Mouse (Mus musculus) left cerebral cortex, postnatal 10 days (tissue): ENCODE results near the gene Gm11562. TPM values are rescaled to one million over a fixed set of nuclear protein-coding genes. Genes with fewer than 3 reads are reported as not detected.
A peak's percentile ranks its signal among the peaks of the same experiment; 100 is the strongest.
"Not testable (repeated sequence)": the region's sequence is repeated elsewhere in the genome, so short reads cannot be mapped to it uniquely, and the experiment has no call there.

Experiments used
- DNase-seq, 2 experiments: peaks; one replicate each; pipeline ENCODE4 v3.0.0; 2021 to 2022; ENCODE audit warnings: low spot score in 2 of 2, mixed read lengths in 1 of 2; ENCODE audit errors: extremely low spot score in 1 of 2
- intact Hi-C: fragments of 180-260 bp; cut with DNase I; formaldehyde crosslinking; loops from one replicate; pipeline ENCODE4 v1.15.1; 2025
- total RNA-seq, 2 experiments: library from RNA; stranded (reverse); gene quantifications; 2 replicates each; pipeline ENCODE4 v1.2.3; 2021

Gm11562 gene
- total RNA-seq, 2 experiments from 2014 or later, result not detected

GRCm38 (mm10) chr11:99603208-99603607 lies 17.0 kb downstream of the Gm11562 start, which contains the start of gene Gm11938:
Gm11938 (minus strand) TSS chr11:99603308.
- intact Hi-C loops, DNase-seq: not testable (repeated sequence)

DNA sequence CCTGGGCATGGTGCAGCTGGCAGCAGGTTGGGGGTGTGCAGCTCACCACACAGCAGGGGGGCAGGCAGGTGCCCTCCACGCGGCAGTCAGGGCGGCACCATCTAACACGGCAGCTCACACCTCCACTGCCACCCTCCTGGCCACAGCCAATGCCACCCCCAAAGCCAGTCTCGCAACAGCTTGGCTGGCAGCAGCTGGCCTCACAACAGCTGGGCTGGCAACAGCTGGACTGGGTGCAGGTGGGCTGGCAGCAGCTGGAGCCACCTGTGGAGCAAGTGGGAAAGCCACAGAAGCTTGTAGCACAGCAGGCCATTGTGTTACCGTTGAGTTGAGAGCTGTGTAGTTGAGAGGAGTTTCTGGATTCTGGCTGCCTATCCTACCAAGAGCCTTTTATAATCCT lies 22.5 kb downstream of the Gm11562 start, which contains the start of gene Krtap9-3:
Krtap9-3 (minus strand) TSS at position 364 of the 400 bp plus-strand sequence.
- DNase-seq, intact Hi-C loops: not testable (repeated sequence)

DNA sequence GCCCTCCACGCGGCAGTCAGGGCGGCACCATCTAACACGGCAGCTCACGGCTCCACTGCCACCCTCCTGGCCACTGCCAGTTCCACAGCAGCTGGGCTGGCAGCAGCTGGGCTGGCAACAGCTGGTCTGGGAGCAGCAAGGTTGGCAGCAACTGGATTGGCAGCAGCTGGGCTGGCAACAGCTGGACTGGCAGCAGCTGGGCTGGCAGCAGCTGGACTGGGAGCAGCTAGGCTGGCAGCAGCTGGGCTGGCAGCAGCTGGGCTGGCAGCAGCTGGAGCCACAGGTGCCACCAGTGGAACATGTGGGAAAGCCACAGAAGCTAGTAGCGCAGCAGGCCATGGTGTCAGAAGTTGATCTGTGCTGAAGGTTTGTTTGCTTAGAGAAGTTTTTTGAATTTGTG lies 29.3 kb downstream of the Gm11562 start, which contains the start of gene Krtap1-3:
Krtap1-3 (minus strand) TSS at position 359 of the 400 bp plus-strand sequence.
- intact Hi-C loops, result no loop called here

DNA sequence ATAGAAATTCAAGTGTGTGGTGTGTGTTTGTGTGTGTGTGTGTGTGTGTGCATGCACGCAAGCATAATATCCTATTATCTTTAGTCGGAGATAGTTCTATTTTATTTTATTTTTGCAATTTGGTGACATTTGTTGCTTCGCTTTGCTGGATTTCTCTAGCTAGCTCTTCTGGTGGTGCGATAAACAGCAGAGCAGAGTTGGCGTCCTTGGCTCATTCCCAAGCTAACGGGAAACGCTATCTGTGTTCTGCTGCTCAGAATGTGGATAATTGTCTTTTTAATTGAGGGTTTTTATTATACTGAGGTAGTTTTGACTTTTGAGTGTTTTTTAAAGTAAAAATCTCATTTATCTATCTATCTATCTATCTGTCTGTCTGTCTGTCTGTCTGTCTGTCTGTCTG lies 35.1 kb downstream of the Gm11562 start:
- intact Hi-C loops, result no loop called here
- no peak for DNase-seq

More for the DNA sequence above, 29.3 kb downstream of the Gm11562 start, which contains the start of gene Krtap1-3:
- DNase-seq, result no peak

GRCm38 (mm10) chr11:99583245-99583704 lies 37.0 kb downstream of the Gm11562 start, which contains the start of gene Krtap1-4:
Krtap1-4 (minus strand) TSS chr11:99583654.
- no peak for DNase-seq
- intact Hi-C loops, result no loop called here

DNA sequence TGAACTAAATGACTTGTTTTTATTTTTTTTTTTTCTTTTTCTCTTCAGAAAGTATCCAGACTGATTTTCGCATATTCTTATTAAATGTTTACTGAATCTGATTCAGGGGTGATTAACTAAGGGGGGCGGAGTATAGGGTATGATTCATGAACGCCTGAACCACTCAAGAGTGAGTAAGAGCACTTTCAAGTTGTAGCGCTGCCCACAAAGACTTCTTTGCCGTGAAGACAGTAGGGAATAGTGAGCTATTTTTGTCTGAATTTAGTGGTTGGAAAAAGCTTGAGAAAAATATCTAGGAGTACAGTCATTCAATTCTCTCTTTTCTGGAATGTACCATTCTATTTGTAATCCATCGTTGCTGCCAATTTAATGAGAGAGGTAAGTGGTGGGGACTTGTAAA lies 38.7 kb downstream of the Gm11562 start:
- no peak for DNase-seq
- intact Hi-C loops, result no loop called here

DNA sequence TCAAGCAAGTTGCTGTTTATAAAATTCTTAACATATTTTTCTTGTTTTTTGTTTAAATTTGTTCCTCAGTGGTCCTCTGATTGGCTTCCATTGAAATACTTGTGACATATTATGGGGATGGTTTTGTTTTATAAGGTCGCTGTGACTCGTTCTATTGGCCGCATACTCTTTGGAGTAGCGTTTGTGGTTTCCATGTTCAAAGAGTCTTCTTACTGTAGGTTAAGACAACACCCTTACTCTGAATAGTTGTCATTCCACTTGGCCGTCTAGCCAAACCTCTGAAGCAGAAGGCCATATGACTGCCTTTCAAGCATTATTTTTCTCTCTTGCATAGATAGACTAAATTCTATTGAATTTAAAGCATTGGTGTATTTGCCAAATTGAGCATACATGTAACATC lies 39.2 kb downstream of the Gm11562 start:
- intact Hi-C loops, result no loop called here

DNA sequence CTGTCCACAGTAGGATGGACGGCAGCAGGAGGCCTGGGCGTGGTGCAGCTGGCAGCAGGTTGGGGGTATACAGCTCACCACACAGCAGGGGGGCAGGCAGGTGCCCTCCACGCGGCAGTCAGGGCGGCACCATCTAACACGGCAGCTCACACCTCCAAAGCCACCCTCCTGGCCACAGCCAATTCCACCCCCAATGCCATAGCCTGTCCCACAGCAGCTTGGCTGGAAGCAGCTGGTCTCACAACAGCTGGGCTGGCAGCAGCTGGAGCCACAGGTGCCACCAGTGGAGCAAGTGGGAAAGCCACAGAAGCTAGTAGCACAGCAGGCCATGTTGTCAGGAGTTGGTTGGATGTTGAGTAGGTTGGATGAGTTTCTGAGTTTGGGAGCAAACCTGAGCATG lies 39.6 kb downstream of the Gm11562 start, which contains the start of gene Krtap1-5:
Krtap1-5 (minus strand) TSS at position 381 of the 400 bp plus-strand sequence.
- no peak for DNase-seq
- intact Hi-C loops, result no loop called here

More for the DNA sequence above, 39.2 kb downstream of the Gm11562 start:
- no peak for DNase-seq

- peak; percentile 42 to 63 for DNase-seq
- intact Hi-C loops, result loop anchor here (5.0 kb wide), 1 partner anchor 107 kb away; no protein-coding TSS in a partner anchor
Observed at GRCm38 (mm10) chr11:99574106-99574505, 46.1 kb downstream of the Gm11562 start.

GRCm38 (mm10) chr11:99573164-99573563 lies 47.1 kb downstream of the Gm11562 start:
- no peak for DNase-seq
- intact Hi-C loops, result loop anchor here (5.0 kb wide), 1 partner anchor 106 kb away; no protein-coding TSS in a partner anchor

Other genes with a start within 250 kb of the Gm11562 start
- under 1 TPM in 1 of 2 experiments, not detected in 1; 0.28 TPM for gene Krt28, start 245.5 kb downstream of the Gm11562 start, total RNA-seq
- gene Krt10, start 231.1 kb downstream of the Gm11562 start, total RNA-seq, result 10 to 100 TPM; 10.6 to 11.3 TPM
- gene Krt12, start 198.2 kb downstream of the Gm11562 start, total RNA-seq, result 1 to 10 TPM; 6.0 to 6.3 TPM
- gene Krt20, start 182.3 kb downstream of the Gm11562 start, total RNA-seq, result not detected
- not detected for gene Krt23, start 127.3 kb downstream of the Gm11562 start, total RNA-seq
- gene Krt39, start 99.1 kb downstream of the Gm11562 start, total RNA-seq, result not detected
- gene Krt40, start 77.3 kb downstream of the Gm11562 start, total RNA-seq, result not detected
- not detected for gene Krtap3-3, start 69.6 kb downstream of the Gm11562 start, total RNA-seq
- not detected for gene Krtap3-2, start 63.6 kb downstream of the Gm11562 start, total RNA-seq
- not detected for gene Gm11939, start 61.0 kb downstream of the Gm11562 start, total RNA-seq
- not detected for gene Krtap3-1, start 53.8 kb downstream of the Gm11562 start, total RNA-seq
- not detected for gene Krtap1-5, start 39.4 kb downstream of the Gm11562 start, total RNA-seq
- not detected for gene Krtap1-4, start 36.8 kb downstream of the Gm11562 start, total RNA-seq
- not detected for gene Krtap1-3, start 29.1 kb downstream of the Gm11562 start, total RNA-seq
- gene Krtap9-3, start 22.3 kb downstream of the Gm11562 start, total RNA-seq, result not detected
- gene Gm11938, start 17.1 kb downstream of the Gm11562 start, total RNA-seq, result not detected
- gene Gm11937, start 10.2 kb downstream of the Gm11562 start, total RNA-seq, result not detected
- gene Krtap2-4, start 5.6 kb downstream of the Gm11562 start, total RNA-seq, result not detected
- not detected for gene Krtap4-1, start 7.8 kb upstream of the Gm11562 start, total RNA-seq
- not detected for gene Krtap4-2, start 14.6 kb upstream of the Gm11562 start, total RNA-seq
- gene Krtap4-7, start 23.7 kb upstream of the Gm11562 start, total RNA-seq, result not detected
- not detected for gene Gm11555, start 29.8 kb upstream of the Gm11562 start, total RNA-seq
- gene Gm11563, start 38.5 kb upstream of the Gm11562 start, total RNA-seq, result not detected
- not detected for gene Krtap4-6, start 45.5 kb upstream of the Gm11562 start, total RNA-seq
- gene Gm14190, start 70.3 kb upstream of the Gm11562 start, total RNA-seq, result not detected
- gene Gm14180, start 113.9 kb upstream of the Gm11562 start, total RNA-seq, result not detected
- gene Gm11595, start 152.5 kb upstream of the Gm11562 start, total RNA-seq, result not detected
- gene Krtap4-8, start 160.3 kb upstream of the Gm11562 start, total RNA-seq, result not detected
- not detected for gene Krtap4-9, start 164.8 kb upstream of the Gm11562 start, total RNA-seq
- not detected for gene Gm11596, start 173.0 kb upstream of the Gm11562 start, total RNA-seq
- not detected for gene Gm11569, start 178.5 kb upstream of the Gm11562 start, total RNA-seq
- gene Gm11554, start 184.0 kb upstream of the Gm11562 start, total RNA-seq, result not detected
- gene Krtap4-13, start 189.5 kb upstream of the Gm11562 start, total RNA-seq, result not detected
- gene Gm11564, start 195.2 kb upstream of the Gm11562 start, total RNA-seq, result not detected
- gene 2300003K06Rik, start 217.6 kb upstream of the Gm11562 start, total RNA-seq, result not detected
- not detected for gene Krtap4-16, start 231.2 kb upstream of the Gm11562 start, total RNA-seq
- not detected for gene Gm11568, start 237.5 kb upstream of the Gm11562 start, total RNA-seq
- not detected for gene Gm11559, start 244.0 kb upstream of the Gm11562 start, total RNA-seq